Mouse (Mus musculus): ENCODE measurements at regions not wholly inside any gene's neighbourhood (a gene's known extent, or its start where the extent isn't known, plus 50 kb on each side); places are given as distances from the start of the nearest gene placed in this dataset.

GRCm38 (mm10) chr14:44919389-44919788 is 60.2 kb upstream of the Ptgdr start:
- TF ChIP-seq EP300 (optimal IDR thresholded peaks at IDR 0.05): no peak
- TF ChIP-seq CTCF (IDR thresholded peaks at IDR 0.05; ENCODE audit: low read depth): no peak

All from stomach, postnatal 0 days (tissue).